Mouse (Mus musculus) gastrocnemius, postnatal 14 days (tissue): Measurements from ENCODE around the gene C8g. TPM values are rescaled to one million over a fixed set of nuclear protein-coding genes. Genes with fewer than 3 reads are reported as not detected.

Experiments used
- total RNA-seq, 2 experiments: library from RNA; stranded (reverse); gene quantifications; 2 replicates each; pipeline ENCODE4 v1.2.3; 2021

Gene C8g
- total RNA-seq, 2 experiments from 2014 or later = 0.91 to 0.98 TPM

Other genes with a start within 250 kb of the C8g start
- gene Tmem203, start 246.3 kb downstream of the C8g start, total RNA-seq = 10 to 100 TPM; 13.5 to 13.6 TPM
- gene Tprn, start 239.1 kb downstream of the C8g start, total RNA-seq = 1 to 10 TPM; 2.8 to 5.0 TPM
- 10 to 100 TPM; 28.9 to 34.2 TPM for gene Ssna1, start 229.3 kb downstream of the C8g start, total RNA-seq
- gene Anapc2, start 229.2 kb downstream of the C8g start, total RNA-seq = 10 to 100 TPM; 29.7 to 31.0 TPM
- not detected for gene Tmem210, start 213.6 kb downstream of the C8g start, total RNA-seq
- gene Lrrc26, start 211.8 kb downstream of the C8g start, total RNA-seq = not detected
- under 1 TPM in 1 of 2 experiments, not detected in 1; 0.22 TPM for gene Grin1, start 182.5 kb downstream of the C8g start, total RNA-seq
- 10 to 100 TPM; 16.7 to 17.0 TPM for gene Man1b1, start 169.4 kb downstream of the C8g start, total RNA-seq
- gene Dpp7, start 145.4 kb downstream of the C8g start, total RNA-seq = 1 to 10 TPM; 6.0 to 6.6 TPM
- gene Uap1l1, start 136.0 kb downstream of the C8g start, total RNA-seq = 1 to 10 TPM; 5.2 to 5.8 TPM
- 1 to 10 TPM; 1.2 to 1.6 TPM for gene Sapcd2, start 129.4 kb downstream of the C8g start, total RNA-seq
- gene Entpd2, start 105.8 kb downstream of the C8g start, total RNA-seq = 10 to 100 TPM; 19.0 to 25.2 TPM
- gene Npdc1, start 102.4 kb downstream of the C8g start, total RNA-seq = 10 to 100 TPM; 24.0 to 28.1 TPM
- not detected for gene Fut7, start 78.5 kb downstream of the C8g start, total RNA-seq
- gene Abca2, start 73.0 kb downstream of the C8g start, total RNA-seq = 10 to 100 TPM in 1 of 2 experiments, 1 to 10 TPM in 1; 9.2 to 11.6 TPM
- not detected for gene Clic3, start 44.9 kb downstream of the C8g start, total RNA-seq
- gene Paxx, start 40.6 kb downstream of the C8g start, total RNA-seq = 10 to 100 TPM; 15.7 to 18.9 TPM
- 1 to 10 TPM; 1.3 to 1.4 TPM for gene Ptgds, start 31.7 kb downstream of the C8g start, total RNA-seq
- not detected for gene Lcn12, start 7.8 kb downstream of the C8g start, total RNA-seq
- 10 to 100 TPM; 68.6 to 70.5 TPM for gene Fbxw5, start 969 bp downstream of the C8g start, total RNA-seq
- gene Traf2, start 45.2 kb upstream of the C8g start, total RNA-seq = 10 to 100 TPM in 1 of 2 experiments, 1 to 10 TPM in 1; 9.7 to 13.3 TPM
- gene Edf1, start 56.1 kb upstream of the C8g start, total RNA-seq = 100 to 1,000 TPM; 164 to 173 TPM
- under 1 TPM; 0.68 to 0.80 TPM for gene Mamdc4, start 73.1 kb upstream of the C8g start, total RNA-seq
- gene Phpt1, start 73.5 kb upstream of the C8g start, total RNA-seq = 10 to 100 TPM; 42.6 to 44.8 TPM
- under 1 TPM in 1 of 2 experiments, not detected in 1; 0.10 TPM for gene Ajm1, start 80.0 kb upstream of the C8g start, total RNA-seq
- 10 to 100 TPM; 39.5 to 41.0 TPM for gene Rabl6, start 106.8 kb upstream of the C8g start, total RNA-seq
- not detected for gene Ccdc183, start 116.0 kb upstream of the C8g start, total RNA-seq
- gene Tmem141, start 120.3 kb upstream of the C8g start, total RNA-seq = 10 to 100 TPM; 12.1 to 14.3 TPM
- gene Fcna, start 126.3 kb upstream of the C8g start, total RNA-seq = 1 to 10 TPM; 5.7 to 6.2 TPM
- gene Lcn8, start 151.4 kb upstream of the C8g start, total RNA-seq = 10 to 100 TPM; 31.0 to 33.3 TPM
- not detected for gene Lcn5, start 156.2 kb upstream of the C8g start, total RNA-seq
- not detected for gene Lcn6, start 175.1 kb upstream of the C8g start, total RNA-seq
- not detected for gene Lcn10, start 181.0 kb upstream of the C8g start, total RNA-seq
- gene Obp2a, start 198.3 kb upstream of the C8g start, total RNA-seq = not detected
- gene Bmyc, start 205.0 kb upstream of the C8g start, total RNA-seq = 10 to 100 TPM; 10.9 to 15.5 TPM
- not detected for gene Obp2b, start 235.3 kb upstream of the C8g start, total RNA-seq